Mouse (Mus musculus) bone marrow, adult 2 months (tissue): ENCODE results near the gene Lct.

Source experiments
- CTCF ChIP-seq: fragments of 200-500 bp; IDR thresholded peaks from 2 replicates; pipeline ENCODE4 v1.5.1; 2011; ENCODE audit warnings: low read length, control low read depth; ENCODE audit not compliant: control insufficient read depth, insufficient read depth
- POLR2A ChIP-seq: fragments of 200-500 bp; IDR thresholded peaks from 2 replicates; pipeline ENCODE4 v1.6.1; 2011; ENCODE audit warnings: low read depth, mild to moderate bottlenecking, control low read depth, low read length, borderline replicate concordance; ENCODE audit not compliant: control insufficient read depth

DNA sequence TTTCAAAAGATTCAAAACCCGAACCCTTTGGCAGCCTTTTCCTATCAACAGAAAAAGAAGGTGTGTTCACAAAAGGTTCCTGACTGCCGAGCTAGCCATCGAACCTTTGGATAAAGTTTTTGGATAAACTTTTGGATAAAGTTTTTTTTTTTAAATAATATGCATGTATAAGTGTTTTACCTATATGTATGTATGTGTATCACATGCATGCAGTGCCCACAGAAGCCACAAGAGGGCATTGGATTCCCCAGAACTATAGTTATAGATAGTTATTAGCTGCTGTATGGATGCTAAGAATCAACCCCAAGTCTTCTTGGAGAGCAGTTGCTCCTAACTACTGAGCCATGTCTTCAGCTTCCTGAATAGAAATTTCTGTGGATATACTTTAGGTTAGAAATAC lies 46.4 kb downstream of the Lct start:
- TF ChIP-seq CTCF (no peak), POLR2A (no peak)
